Mouse (Mus musculus) megakaryocyte, embryonic 14.5 days (primary cell): ENCODE data around the gene Kcnab3. TPM values are rescaled to one million over a fixed set of nuclear protein-coding genes. Genes with fewer than 3 reads are reported as not detected.

Experiments used
- H3K27me3 ChIP-seq: replicated peaks from 2 replicates; pipeline ENCODE3; 2012; ENCODE audit warnings: inconsistent platforms
- H3K36me3 ChIP-seq: replicated peaks from 2 replicates; pipeline ENCODE3; 2012; ENCODE audit warnings: low read length, inconsistent platforms, mixed read lengths
- H3K4me1 ChIP-seq: 2 replicates; pipeline ENCODE4 v1.6.1; 2012; ENCODE audit warnings: inconsistent platforms
- H3K4me3 ChIP-seq: replicated peaks from 2 replicates; pipeline ENCODE3; 2012; ENCODE audit warnings: moderate library complexity, mild to moderate bottlenecking, inconsistent platforms
- H3K9me3 ChIP-seq: 2 replicates; pipeline ENCODE4 v1.6.1; 2012; ENCODE audit warnings: inconsistent platforms
- FLI1 ChIP-seq: IDR thresholded peaks from 2 replicates; pipeline ENCODE4 v1.6.1; 2012; ENCODE audit warnings: low read length, inconsistent platforms, mixed read lengths
- GATA1 ChIP-seq: IDR thresholded peaks from 3 replicates; pipeline ENCODE4 v1.6.1; 2012; ENCODE audit warnings: mixed read lengths, low read length, inconsistent platforms, borderline replicate concordance
- polyA plus RNA-seq: library from polyadenylated mRNA; stranded (reverse); fragments of >175 nt; gene quantifications from 2 replicates; pipeline ENCODE4 v1.2.3, GENCODE M21; 2012; ENCODE audit warnings: low replicate concordance; ENCODE audit not compliant: insufficient read depth

The Kcnab3 gene
- polyA plus RNA-seq, result not detected in 2 replicates

DNA sequence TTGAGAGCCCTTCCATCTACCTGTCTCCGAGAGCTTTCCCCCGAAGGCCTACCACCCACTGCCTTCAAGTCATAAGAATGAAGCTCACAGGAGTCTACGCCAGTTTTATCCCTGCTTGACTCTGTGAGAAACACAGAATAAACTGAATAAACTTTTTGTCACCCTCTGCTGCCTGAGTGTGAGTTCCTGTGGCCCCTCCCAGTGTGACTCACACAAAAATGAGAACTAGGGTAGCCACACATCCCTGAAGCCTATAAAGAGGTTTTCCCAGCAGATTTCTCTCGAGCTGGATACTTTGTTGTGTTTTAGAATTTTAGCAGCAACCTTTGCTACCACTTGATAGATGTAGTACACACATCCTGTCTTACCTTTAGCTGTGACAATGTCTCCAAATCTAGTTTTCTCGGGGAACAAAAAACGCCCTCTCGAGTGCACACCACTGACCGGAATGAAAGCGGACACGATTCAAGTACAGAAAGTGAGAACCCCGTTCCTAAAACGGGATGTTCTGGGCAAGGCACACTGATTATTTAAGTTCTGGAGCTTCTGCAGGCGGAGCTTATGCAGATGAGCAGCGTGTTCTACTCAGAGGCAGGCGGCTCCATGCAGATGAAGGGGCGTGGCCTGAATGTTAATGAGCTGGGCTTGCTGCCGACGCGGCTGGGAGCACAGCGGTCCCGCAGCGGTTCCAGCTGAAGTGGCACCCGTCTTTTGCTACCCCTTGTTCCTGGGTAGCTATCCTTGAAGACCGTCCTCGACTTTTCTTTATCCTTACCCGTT is at the start of gene Kcnab3:
Kcnab3 (plus strand) TSS at position 631 of the 780 bp plus-strand sequence.
- Histone ChIP-seq H3K27me3 (peaks cover 44% of the 10 kb centered on the region), H3K36me3 (no peaks in the 10 kb centered on the region), H3K9me3 (no peaks in the 10 kb centered on the region), H3K4me3 (peak within 1 kb of the TSS; percentile 91), H3K4me1 (peaks cover 62% of the 10 kb centered on the region)
- TF ChIP-seq FLI1, result no peak
- no peak for TF ChIP-seq GATA1

DNA sequence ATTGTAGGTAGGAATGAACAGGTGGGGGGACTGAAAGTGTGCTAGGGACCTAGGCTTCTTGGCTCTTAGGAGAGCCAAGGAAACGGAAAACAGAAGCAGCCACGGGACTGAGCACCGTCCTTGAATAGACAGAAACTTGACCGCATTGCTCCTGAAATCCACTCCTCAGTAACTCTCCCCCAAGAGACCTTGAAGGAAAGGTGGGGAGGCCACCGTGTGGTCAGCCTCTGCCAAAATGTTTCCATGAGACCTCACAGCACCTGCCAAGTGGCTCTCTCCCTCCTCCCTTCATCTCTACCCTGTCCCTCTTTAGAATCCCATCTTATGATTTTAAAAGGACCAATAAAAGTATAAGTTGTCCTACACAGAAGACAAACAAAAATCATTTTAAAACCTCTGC is 48.8 kb upstream of the Kcnab3 start:
- H3K4me1 ChIP-seq, result peaks cover 4% of the 10 kb centered on the region
- H3K4me3 ChIP-seq, result no peak overlapping the region
- peaks cover 3% of the 10 kb centered on the region; the same call in 1 of the 2 replicates for H3K9me3 ChIP-seq
- no peak for TF ChIP-seq GATA1
- TF ChIP-seq FLI1, result no peak
- H3K27me3 ChIP-seq, result peaks cover 37% of the 10 kb centered on the region
- H3K36me3 ChIP-seq, result no peaks in the 10 kb centered on the region

DNA sequence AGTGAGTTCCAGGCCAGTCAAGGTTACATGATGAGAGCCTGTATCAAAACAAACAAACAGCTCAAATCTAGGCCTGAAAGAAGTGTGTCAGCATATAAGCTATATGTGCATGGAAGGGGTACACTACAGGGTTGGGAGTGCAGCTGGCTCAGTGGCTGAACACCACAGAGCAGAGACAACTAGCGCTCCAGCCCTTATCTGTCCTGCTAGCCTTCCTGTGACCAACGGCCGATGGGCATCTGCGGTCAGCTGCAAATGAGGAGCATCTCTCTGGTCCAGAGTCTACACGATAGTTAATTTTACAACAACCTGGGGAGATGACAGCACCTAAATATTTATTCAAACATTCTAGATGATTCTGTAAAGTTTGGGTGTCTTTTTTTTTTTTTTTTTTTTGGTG is 34.9 kb upstream of the Kcnab3 start:
- Histone ChIP-seq H3K36me3 (no peaks in the 10 kb centered on the region), H3K4me1 (peaks cover 23% of the 10 kb centered on the region), H3K27me3 (peaks cover 24% of the 10 kb centered on the region), H3K4me3 (no peak overlapping the region), H3K9me3 (peaks cover 7% of the 10 kb centered on the region)
- no peak for TF ChIP-seq GATA1
- TF ChIP-seq FLI1, result no peak

DNA sequence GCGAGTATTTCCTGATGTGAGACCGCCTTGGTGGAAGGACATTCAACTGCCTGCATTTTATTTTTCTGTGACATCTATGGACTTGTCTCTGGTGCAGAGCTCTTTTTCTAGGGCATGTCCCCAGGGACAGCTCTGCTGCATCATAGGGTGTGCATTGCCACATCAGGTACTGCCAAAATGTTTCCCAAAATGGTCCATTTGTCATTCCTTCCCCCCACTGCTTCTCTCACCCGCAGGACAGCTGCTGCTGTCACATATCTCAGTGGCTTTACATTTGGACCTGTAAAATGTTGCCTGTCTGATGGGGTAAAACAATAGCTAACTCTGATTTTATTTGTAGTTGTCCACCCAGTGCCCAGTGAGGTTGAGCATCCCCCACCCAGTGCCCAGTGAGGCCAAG is 30.8 kb upstream of the Kcnab3 start:
- H3K36me3 ChIP-seq, result peaks cover 9% of the 10 kb centered on the region
- no peak overlapping the region for H3K4me3 ChIP-seq
- TF ChIP-seq GATA1 (no peak), FLI1 (no peak)
- H3K4me1 ChIP-seq, result peaks cover 23% of the 10 kb centered on the region
- H3K27me3 ChIP-seq, result peaks cover 20% of the 10 kb centered on the region
- H3K9me3 ChIP-seq, result no peaks in the 10 kb centered on the region

DNA sequence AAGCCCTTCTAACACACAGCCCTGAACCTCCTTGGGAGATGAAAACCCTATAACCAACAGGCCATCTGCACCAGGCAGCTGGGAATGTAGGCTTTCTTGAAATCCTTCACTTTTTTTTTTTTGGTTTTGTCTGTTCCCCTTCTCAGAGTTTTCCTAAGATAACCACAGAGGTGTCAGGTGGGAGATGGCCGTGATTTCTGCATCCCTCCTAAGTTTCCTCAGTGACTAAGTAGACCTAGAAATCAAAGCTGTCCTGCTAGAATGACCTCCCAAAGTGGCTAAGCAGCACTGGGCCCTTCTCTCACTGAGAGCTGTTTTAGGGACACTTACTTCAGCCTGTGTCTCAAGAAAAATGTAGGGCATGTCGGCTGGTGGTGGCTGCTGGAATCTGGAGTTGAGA is 28.3 kb upstream of the Kcnab3 start:
- Histone ChIP-seq H3K27me3 (peaks cover 19% of the 10 kb centered on the region), H3K36me3 (peaks cover 19% of the 10 kb centered on the region), H3K4me3 (no peak overlapping the region), H3K9me3 (no peaks in the 10 kb centered on the region), H3K4me1 (peaks cover 18% of the 10 kb centered on the region)
- TF ChIP-seq GATA1 (no peak), FLI1 (no peak)

DNA sequence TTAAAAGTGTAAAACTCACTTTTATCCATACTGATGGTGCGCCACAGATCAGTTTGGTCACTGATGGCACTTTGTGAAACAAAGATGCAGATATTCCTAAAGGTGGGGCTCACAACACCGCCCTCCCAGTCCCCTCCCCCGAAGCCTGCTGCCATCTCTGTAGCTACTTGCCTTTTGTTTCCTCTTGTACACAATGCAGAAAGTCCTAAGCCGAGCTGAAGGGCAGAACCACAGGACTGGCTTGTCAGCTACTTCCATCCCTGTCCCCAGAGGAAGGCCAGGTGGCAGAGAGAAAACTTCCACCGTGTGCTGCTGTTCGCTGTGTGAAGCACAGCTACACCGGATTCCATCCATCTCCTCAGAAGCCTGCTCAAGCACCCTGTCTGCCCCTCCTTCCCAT is 27.8 kb upstream of the Kcnab3 start:
- Histone ChIP-seq H3K27me3 (peaks cover 19% of the 10 kb centered on the region), H3K4me3 (no peak overlapping the region), H3K9me3 (no peaks in the 10 kb centered on the region), H3K4me1 (peaks cover 18% of the 10 kb centered on the region), H3K36me3 (peaks cover 23% of the 10 kb centered on the region)
- TF ChIP-seq FLI1, result no peak
- TF ChIP-seq GATA1, result no peak

DNA sequence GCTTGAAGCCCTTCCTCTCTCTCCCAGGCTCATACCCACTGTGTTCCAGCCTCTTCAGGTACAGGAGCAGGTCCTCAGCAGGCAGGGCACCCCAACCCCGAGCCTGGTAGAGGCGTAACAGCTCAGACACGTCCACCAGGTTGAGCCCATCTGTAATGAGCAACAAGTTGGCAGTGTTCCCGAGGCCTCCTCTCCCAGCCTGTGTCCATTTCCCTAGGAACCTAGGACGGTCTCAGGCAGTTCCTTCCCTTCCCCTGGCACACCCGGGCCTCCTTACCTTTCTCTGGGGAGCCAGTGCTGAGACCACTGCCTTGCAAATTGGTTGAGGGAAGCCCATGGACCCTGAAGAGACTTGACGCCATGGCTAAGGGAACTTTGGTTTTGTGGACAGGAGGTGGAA is 23.2 kb upstream of the Kcnab3 start:
- peaks cover 58% of the 10 kb centered on the region for H3K36me3 ChIP-seq
- peaks cover 3% of the 10 kb centered on the region; the same call in 1 of the 2 replicates for H3K4me1 ChIP-seq

DNA sequence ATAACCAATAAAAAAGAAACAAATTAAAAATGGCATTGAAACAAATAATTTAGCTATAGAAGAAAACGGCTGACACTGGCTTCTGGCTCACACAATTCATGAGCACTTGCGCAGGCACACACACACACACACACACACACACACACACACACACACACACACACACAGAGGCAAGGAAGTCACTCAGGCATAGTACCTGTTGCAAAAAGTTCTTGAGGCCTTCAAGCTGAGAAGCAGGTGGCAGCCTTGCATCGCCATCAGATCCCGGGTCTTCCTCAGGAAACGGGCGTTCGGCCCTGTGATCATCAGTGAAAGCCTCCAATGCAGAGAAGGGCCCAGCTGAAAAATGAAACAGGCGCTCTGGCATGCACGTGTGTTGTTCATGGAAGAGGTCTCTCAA is 20.8 kb upstream of the Kcnab3 start:
- Histone ChIP-seq H3K27me3 (peaks cover 1% of the 10 kb centered on the region), H3K4me3 (no peak overlapping the region), H3K9me3 (no peaks in the 10 kb centered on the region), H3K36me3 (peaks cover 72% of the 10 kb centered on the region), H3K4me1 (peaks cover 3% of the 10 kb centered on the region; the same call in 1 of the 2 replicates)
- TF ChIP-seq GATA1 (no peak), FLI1 (no peak)

More for the DNA sequence above, 23.2 kb upstream of the Kcnab3 start:
- Histone ChIP-seq H3K9me3 (no peaks in the 10 kb centered on the region), H3K4me3 (no peak overlapping the region), H3K27me3 (peaks cover 3% of the 10 kb centered on the region)
- no peak for TF ChIP-seq GATA1
- TF ChIP-seq FLI1, result no peak

DNA sequence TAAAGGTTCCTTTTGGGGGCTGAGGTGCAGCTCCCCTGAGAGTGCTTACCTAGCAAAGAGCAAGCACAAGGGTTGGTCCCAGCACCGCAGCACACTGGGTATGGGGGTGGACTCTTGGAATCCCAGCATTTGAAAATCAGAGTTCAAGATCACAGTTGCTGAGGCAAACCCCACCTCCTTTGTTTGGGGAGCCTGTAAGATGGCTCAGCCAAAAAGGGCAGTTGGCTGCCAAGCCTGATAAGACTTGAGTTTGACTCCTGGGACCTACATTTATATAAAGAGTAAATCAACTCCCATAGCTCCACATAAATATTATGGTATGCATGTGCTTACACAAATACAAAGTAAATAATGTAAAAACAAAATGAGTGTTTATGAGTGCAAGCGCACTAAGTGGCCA is 20.0 kb upstream of the Kcnab3 start:
- H3K36me3 ChIP-seq, result peaks cover 79% of the 10 kb centered on the region

DNA sequence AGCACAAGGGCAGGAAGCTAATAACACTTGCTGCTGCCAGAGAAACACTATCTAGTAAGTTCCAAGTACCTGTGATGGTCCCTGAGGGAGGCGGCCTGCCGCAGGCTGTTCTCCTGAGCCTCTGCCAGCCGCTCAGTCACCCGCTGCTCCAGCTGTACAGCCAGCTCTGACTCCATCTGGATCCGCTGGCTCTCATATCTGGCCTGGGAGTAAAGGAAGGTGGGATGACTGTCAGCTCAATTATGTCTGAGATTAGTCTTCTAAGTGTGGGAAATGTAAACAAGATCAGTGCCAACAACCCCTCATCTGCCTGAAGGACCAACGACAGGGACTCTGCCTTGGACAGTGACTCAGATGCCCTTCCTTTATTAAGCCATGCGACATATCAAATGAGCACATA is 14.8 kb upstream of the Kcnab3 start:
- Histone ChIP-seq H3K4me1 (peaks cover 7% of the 10 kb centered on the region; the same call in 1 of the 2 replicates), H3K27me3 (peaks cover 3% of the 10 kb centered on the region), H3K36me3 (peaks cover 74% of the 10 kb centered on the region), H3K4me3 (no peak overlapping the region), H3K9me3 (no peaks in the 10 kb centered on the region)
- TF ChIP-seq FLI1 (no peak), GATA1 (no peak)

More for the DNA sequence above, 20.0 kb upstream of the Kcnab3 start:
- Histone ChIP-seq H3K4me1 (peaks cover 2% of the 10 kb centered on the region; the same call in 1 of the 2 replicates), H3K4me3 (no peak overlapping the region), H3K9me3 (no peaks in the 10 kb centered on the region), H3K27me3 (peaks cover 1% of the 10 kb centered on the region)
- TF ChIP-seq GATA1 (no peak), FLI1 (no peak)
